Mouse (Mus musculus) cerebellum, postnatal 4 days (tissue): ENCODE results near the gene Mrtfa.
"Not testable (repeated sequence)": the region's sequence is repeated elsewhere in the genome, so short reads cannot be mapped to it uniquely, and the experiment has no call there.

Experiments used
- DNase-seq, 2 experiments: peaks; one replicate each; pipeline ENCODE4 v3.0.0; 2022; ENCODE audit warnings: low spot score in 2 of 2, mixed read lengths in 1 of 2

The Mrtfa gene

GRCm38 (mm10) chr15:81190630-81191178 lies at the start of gene Mrtfa:
TSS of gene Mrtfa (minus strand) at chr15:81190757.
- peak; percentile 99 for DNase-seq

GRCm38 (mm10) chr15:81239794-81240343 lies 49.3 kb upstream of the Mrtfa start:
- DNase-seq = no peak

GRCm38 (mm10) chr15:81239261-81239660 lies 48.7 kb upstream of the Mrtfa start:
- DNase-seq = peak in 1 of 2 experiments; percentile 46

- no peak for DNase-seq
These were observed 46.9 kb upstream of the Mrtfa start for GRCm38 (mm10) chr15:81237471-81237870.

- no peak for DNase-seq
These were observed 45.5 kb upstream of the Mrtfa start for GRCm38 (mm10) chr15:81236062-81236461.

GRCm38 (mm10) chr15:81235086-81235920 lies 44.7 kb upstream of the Mrtfa start, which contains the start of gene Mchr1:
TSS of gene Mchr1 (plus strand) at chr15:81235499.
- peak; percentile 43 to 56 for DNase-seq

GRCm38 (mm10) chr15:81231325-81231724 lies 40.8 kb upstream of the Mrtfa start:
- DNase-seq = no peak

- no peak for DNase-seq
These were observed 39.2 kb upstream of the Mrtfa start for GRCm38 (mm10) chr15:81229791-81230190.

- no peak for DNase-seq
These were observed 37.7 kb upstream of the Mrtfa start for GRCm38 (mm10) chr15:81228258-81228657.

GRCm38 (mm10) chr15:81227275-81227674 lies 36.7 kb upstream of the Mrtfa start:
- no peak for DNase-seq

GRCm38 (mm10) chr15:81226796-81227195 lies 36.2 kb upstream of the Mrtfa start:
- DNase-seq = no peak

GRCm38 (mm10) chr15:81225732-81226131 lies 35.2 kb upstream of the Mrtfa start:
- DNase-seq = no peak

- no peak for DNase-seq
These were observed 34.5 kb upstream of the Mrtfa start for GRCm38 (mm10) chr15:81225016-81225415.

GRCm38 (mm10) chr15:81221446-81221845 lies 30.9 kb upstream of the Mrtfa start:
- no peak for DNase-seq

- not testable (repeated sequence) for DNase-seq
These were observed 29.5 kb upstream of the Mrtfa start for GRCm38 (mm10) chr15:81220051-81220450.

GRCm38 (mm10) chr15:81219054-81219453 lies 28.5 kb upstream of the Mrtfa start:
- DNase-seq = no peak

- no peak for DNase-seq
These were observed 26.5 kb upstream of the Mrtfa start for GRCm38 (mm10) chr15:81216906-81217653.

- DNase-seq = no peak
These were observed 22.4 kb upstream of the Mrtfa start for GRCm38 (mm10) chr15:81212976-81213375.

- no peak for DNase-seq
These were observed 19.9 kb upstream of the Mrtfa start for GRCm38 (mm10) chr15:81210496-81210895.

- DNase-seq = no peak
These were observed 11.9 kb upstream of the Mrtfa start for GRCm38 (mm10) chr15:81202462-81202861.

GRCm38 (mm10) chr15:81199372-81199959 lies 8.9 kb upstream of the Mrtfa start:
- DNase-seq = peak; percentile 47 to 69

GRCm38 (mm10) chr15:81198447-81198846 lies 7.9 kb upstream of the Mrtfa start:
- no peak for DNase-seq
